Mouse (Mus musculus): ENCODE data around the gene Tmem217.

DNA sequence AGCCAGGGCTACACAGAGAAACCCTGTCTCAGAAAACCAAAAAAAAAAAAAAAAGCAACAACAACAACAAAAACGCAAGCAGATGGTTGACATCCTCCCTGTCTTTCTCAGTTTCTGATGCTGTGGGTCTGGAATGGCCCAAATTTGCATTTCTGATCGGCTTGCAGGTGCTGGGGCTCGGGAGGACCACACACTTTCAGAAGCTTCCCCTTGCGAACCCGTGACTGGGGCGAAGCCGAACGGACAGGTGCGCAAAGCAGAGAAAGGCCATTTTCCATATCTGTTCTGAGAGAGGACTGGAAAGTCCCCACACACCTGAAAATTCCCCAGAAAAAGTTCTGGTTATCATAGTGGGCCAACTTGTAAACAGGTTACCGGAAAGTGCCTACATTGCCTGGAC is 74.8 kb downstream of the Tmem217 start:
- TF ChIP-seq EP300 (IDR thresholded peaks at IDR 0.05; ENCODE audit: insufficient read depth, low read depth, low read length) (peak; percentile 71; the same call in 1 of the 2 replicates), POLR2A (IDR thresholded peaks at IDR 0.05; ENCODE audit: insufficient read depth, low read length) (no peak), CTCF (IDR thresholded peaks at IDR 0.05; ENCODE audit: low read depth, low read length) (no peak)

Data from ES-Bruce4 (cell line).